Mouse (Mus musculus): ENCODE measurements around the gene Zfp595. TPM values are rescaled to one million over a fixed set of nuclear protein-coding genes. Genes with fewer than 3 reads are reported as not detected.
"Not testable (repeated sequence)": the region's sequence is repeated elsewhere in the genome, so short reads cannot be mapped to it uniquely, and the experiment has no call there.

Gene Zfp595
- polyA plus RNA-seq (2016; fragmentation: Nextera tagmentation; extraction: Ambion mirVana), result 1.9 and 2.2 TPM in 2 replicates

GRCm38 (mm10) chr13:67332019-67332724 is at the start of gene Zfp595:
Gene Zfp595 (minus strand): TSS chr13:67332570.
- peak; percentile 64 for DNase-seq (ENCODE audit: extremely low spot score, low spot score)
- Histone ChIP-seq H3K4me1 (peaks cover 11% of the 10 kb centered on the region), H3K27me3 (ENCODE audit: poor library complexity, severe bottlenecking) (no peaks in the 10 kb centered on the region), H3K4me3 (peak within 1 kb of the TSS; percentile 62), H3K9me3 (no peaks in the 10 kb centered on the region), H3K36me3 (replicated peaks) (no peaks in the 10 kb centered on the region), H3K27ac (peak within 1 kb of the TSS; percentile 80)
- 21% methylated on average over 17 of the region's 17 CpGs for WGBS

GRCm38 (mm10) chr13:67376255-67376654 is 43.9 kb upstream of the Zfp595 start:
- DNase-seq (ENCODE audit: extremely low spot score, low spot score); H3K36me3 ChIP-seq (replicated peaks); H3K27ac ChIP-seq; H3K9me3 ChIP-seq; H3K4me3 ChIP-seq; H3K27me3 ChIP-seq (ENCODE audit: poor library complexity, severe bottlenecking); H3K4me1 ChIP-seq: not testable (repeated sequence)
- WGBS, result 67% methylated on average over 3 of the region's 3 CpGs

- H3K27me3 ChIP-seq (ENCODE audit: poor library complexity, severe bottlenecking); H3K9me3 ChIP-seq; H3K4me1 ChIP-seq; H3K36me3 ChIP-seq (replicated peaks): not testable (repeated sequence)
- peak; percentile 49 for DNase-seq (ENCODE audit: extremely low spot score, low spot score)
- Histone ChIP-seq H3K27ac (peak within 1 kb of the TSS; percentile 54; the same call in 1 of the 2 replicates), H3K4me3 (peak within 1 kb of the TSS; percentile 51)
- 23% methylated on average over 15 of the region's 15 CpGs for WGBS
These were observed 42.9 kb upstream of the Zfp595 start, which contains the start of the genes Gm28041 and Zfp456 for GRCm38 (mm10) chr13:67375050-67375911. Gene Gm28041 (minus strand): TSS chr13:67375733. Gene Zfp456 (minus strand): TSS chr13:67375810.

- Histone ChIP-seq H3K36me3 (replicated peaks) (no peaks in the 10 kb centered on the region), H3K4me1 (peaks cover 12% of the 10 kb centered on the region), H3K4me3 (peak within 1 kb of the TSS; percentile 79), H3K9me3 (no peaks in the 10 kb centered on the region), H3K27ac (peak within 1 kb of the TSS; percentile 85), H3K27me3 (ENCODE audit: poor library complexity, severe bottlenecking) (no peaks in the 10 kb centered on the region)
- DNase-seq (ENCODE audit: extremely low spot score, low spot score), result peak; percentile 78
- WGBS, result under 1% methylated on average over 15 of the region's 15 CpGs
These were observed 27.9 kb upstream of the Zfp595 start, which contains the start of the genes Gm28044 and Zfp953 for GRCm38 (mm10) chr13:67360131-67360744. Gene Gm28044 (minus strand): TSS chr13:67360536. Gene Zfp953 (minus strand): TSS chr13:67360605.

GRCm38 (mm10) chr13:67351854-67352253 is 19.5 kb upstream of the Zfp595 start:
- no peaks in the 10 kb centered on the region for H3K4me1 ChIP-seq
- H3K36me3 ChIP-seq (replicated peaks), result no peaks in the 10 kb centered on the region
- DNase-seq (ENCODE audit: extremely low spot score, low spot score), result no peak
- H3K27me3 ChIP-seq (ENCODE audit: poor library complexity, severe bottlenecking), result no peaks in the 10 kb centered on the region
- no peak overlapping the region for H3K4me3 ChIP-seq
- H3K27ac ChIP-seq, result no peak overlapping the region
- H3K9me3 ChIP-seq, result no peaks in the 10 kb centered on the region

GRCm38 (mm10) chr13:67343422-67343821 is 11.1 kb upstream of the Zfp595 start:
- WGBS, result 94% methylated on average over 2 of the region's 2 CpGs
- H3K36me3 ChIP-seq (replicated peaks), result peaks cover 3% of the 10 kb centered on the region; the same call in 1 of the 2 replicates
- H3K27me3 ChIP-seq (ENCODE audit: poor library complexity, severe bottlenecking), result no peaks in the 10 kb centered on the region
- no peaks in the 10 kb centered on the region for H3K9me3 ChIP-seq
- no peaks in the 10 kb centered on the region for H3K4me1 ChIP-seq
- no peak for DNase-seq (ENCODE audit: extremely low spot score, low spot score)
- H3K27ac ChIP-seq, result no peak overlapping the region
- H3K4me3 ChIP-seq, result no peak overlapping the region

GRCm38 (mm10) chr13:67332877-67333276 is 507 bp upstream of the Zfp595 start:
- H3K9me3 ChIP-seq, result no peaks in the 10 kb centered on the region
- peaks cover 11% of the 10 kb centered on the region for H3K4me1 ChIP-seq
- H3K27ac ChIP-seq, result peak overlapping the region; percentile 80
- no peaks in the 10 kb centered on the region for H3K27me3 ChIP-seq (ENCODE audit: poor library complexity, severe bottlenecking)
- no peak for DNase-seq (ENCODE audit: extremely low spot score, low spot score)
- no peaks in the 10 kb centered on the region for H3K36me3 ChIP-seq (replicated peaks)
- H3K4me3 ChIP-seq, result peak overlapping the region; percentile 62
- WGBS, result 74% methylated on average over 1 of the region's 1 CpGs

GRCm38 (mm10) chr13:67306718-67307117 is 25.7 kb downstream of the Zfp595 start:
- Histone ChIP-seq H3K27ac (peak overlapping the region; percentile 79), H3K4me1 (peaks cover 9% of the 10 kb centered on the region), H3K9me3 (peaks cover 3% of the 10 kb centered on the region; the same call in 1 of the 2 replicates), H3K27me3 (ENCODE audit: poor library complexity, severe bottlenecking) (no peaks in the 10 kb centered on the region), H3K4me3 (peak overlapping the region; percentile 67), H3K36me3 (replicated peaks) (no peaks in the 10 kb centered on the region)
- DNase-seq (ENCODE audit: extremely low spot score, low spot score), result no peak
- WGBS, result 31% methylated on average over 5 of the region's 5 CpGs

GRCm38 (mm10) chr13:67305822-67306672 is 26.3 kb downstream of the Zfp595 start, which contains the start of gene Zfp457:
Gene Zfp457 (minus strand): TSS chr13:67306485.
- Histone ChIP-seq H3K36me3 (replicated peaks) (no peaks in the 10 kb centered on the region), H3K4me3 (peak within 1 kb of the TSS; percentile 67), H3K27ac (peak within 1 kb of the TSS; percentile 79), H3K27me3 (ENCODE audit: poor library complexity, severe bottlenecking) (no peaks in the 10 kb centered on the region), H3K4me1 (peaks cover 9% of the 10 kb centered on the region), H3K9me3 (no peaks in the 10 kb centered on the region)
- peak; percentile 79 for DNase-seq (ENCODE audit: extremely low spot score, low spot score)
- 11% methylated on average over 16 of the region's 16 CpGs for WGBS

- Histone ChIP-seq H3K4me1 (no peaks in the 10 kb centered on the region), H3K27me3 (ENCODE audit: poor library complexity, severe bottlenecking) (no peaks in the 10 kb centered on the region), H3K4me3 (no peak within 1 kb of the TSS), H3K9me3 (no peaks in the 10 kb centered on the region), H3K36me3 (replicated peaks) (no peaks in the 10 kb centered on the region), H3K27ac (no peak within 1 kb of the TSS)
- 43% methylated on average over 7 of the region's 7 CpGs for WGBS
- no peak for DNase-seq (ENCODE audit: extremely low spot score, low spot score)
These were observed 54.1 kb downstream of the Zfp595 start, which contains the start of gene Zfp458 for GRCm38 (mm10) chr13:67278314-67278713. Gene Zfp458 (minus strand): TSS chr13:67278466.

GRCm38 (mm10) chr13:67269383-67270065 is 62.8 kb downstream of the Zfp595 start:
- H3K36me3 ChIP-seq (replicated peaks); DNase-seq (ENCODE audit: extremely low spot score, low spot score); H3K27me3 ChIP-seq (ENCODE audit: poor library complexity, severe bottlenecking); H3K4me1 ChIP-seq; H3K9me3 ChIP-seq: not testable (repeated sequence)
- peak overlapping the region; percentile 73 for H3K4me3 ChIP-seq
- peak overlapping the region; percentile 79 for H3K27ac ChIP-seq
- WGBS, result 51% methylated on average over 8 of the region's 9 CpGs

All from forebrain, embryonic 10.5 days (tissue).